Mouse (Mus musculus) C2C12 (cell line): ENCODE results near the gene Ogdhl.

Experiments used
- CEBPB ChIP-seq: IDR thresholded peaks from one replicate; pipeline ENCODE4 v1.6.1; 2011; ENCODE audit warnings: low read depth, mild to moderate bottlenecking, control low read depth, moderate library complexity
- CTCF ChIP-seq: IDR thresholded peaks from one replicate; pipeline ENCODE4 v1.5.1; 2011; ENCODE audit not compliant: control insufficient read depth, insufficient read depth, insufficient read length
- MAX ChIP-seq: IDR thresholded peaks from one replicate; pipeline ENCODE4 v1.6.1; 2011; ENCODE audit warnings: mild to moderate bottlenecking, control low read depth
- MYOD1 ChIP-seq: IDR thresholded peaks from one replicate; pipeline ENCODE4 v1.6.1; 2011; ENCODE audit warnings: low read depth; ENCODE audit not compliant: control insufficient read depth, insufficient read length
- MYOG ChIP-seq: IDR thresholded peaks from one replicate; pipeline ENCODE4 v1.6.1; 2011; ENCODE audit not compliant: control insufficient read depth, insufficient read length; ENCODE audit errors: extremely low read depth
- USF1 ChIP-seq: IDR thresholded peaks from one replicate; pipeline ENCODE4 v1.6.1; 2011; ENCODE audit warnings: low read depth, mild to moderate bottlenecking, control low read depth, moderate library complexity

- TF ChIP-seq MYOG, result no peak
- TF ChIP-seq CTCF, result no peak
- TF ChIP-seq USF1, result no peak
- TF ChIP-seq MAX, result no peak
- TF ChIP-seq CEBPB, result no peak
- no peak for TF ChIP-seq MYOD1
Measured at GRCm38 (mm10) chr14:32304921-32305320, 16.9 kb upstream of the Ogdhl start.
